ENCODE assay signal across 29 mouse cellular contexts in the genomic region with DNA sequence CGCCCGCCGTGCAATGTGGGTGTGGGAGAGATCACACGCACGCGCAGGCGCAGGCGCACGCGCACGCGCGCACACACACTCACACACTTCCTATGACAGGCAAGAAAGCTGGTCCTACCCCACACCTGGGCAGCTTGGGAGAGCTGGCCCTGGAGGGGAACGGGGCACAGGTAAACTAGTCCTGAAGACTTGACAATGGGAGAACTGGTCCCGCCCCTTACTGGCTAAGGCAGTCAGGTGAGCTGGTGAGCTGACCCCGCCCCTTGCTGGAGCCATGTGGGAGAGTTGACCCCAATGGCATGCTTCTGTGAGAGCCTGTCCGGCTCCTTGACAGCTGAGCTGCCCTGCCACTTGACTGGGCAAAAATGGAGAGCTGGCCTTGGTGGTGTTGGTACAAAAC.
A peak's percentile ranks its signal among the peaks of the same experiment; 100 is the strongest.
DNase-seq lines count a peak whose midpoint lies in the region; ATAC-seq and TF ChIP-seq lines count a peak whose summit lies in the region.
"Had no signal": no experiment of that assay in that cellular context is flagged by ENCODE, and none has a peak within 500 bp of the region (broad histone marks: within the 10 kb centered on the region; RNA-seq: fewer than 3 reads in every experiment).

No protein-coding gene starts in this region.

- no peak for DNase-seq in lung, postnatal 0 days (ENCODE audit: low spot score)
- DNase-seq in lung, postnatal 14 days: no peak
- no peak for DNase-seq in testis, postnatal 14 days (ENCODE audit: low spot score)
- no peak for DNase-seq in stomach, postnatal 0 days (ENCODE audit: low spot score)
- DNase-seq in urinary bladder, postnatal 14 days (ENCODE audit: low spot score): no peak
- DNase-seq: adrenal gland, postnatal 10 days; cerebellum, adult 8-10 months; cerebellum, postnatal 25 days; forebrain, postnatal 0 days; heart, adult 2 months; kidney, adult 18-20 months; liver, postnatal 0 days; right cerebral cortex, adult 18-20 months; spleen, adult 18-20 months; thymus, postnatal 14 days had no signal

- peaks cover 6% of the 10 kb centered on the region for H3K4me1 ChIP-seq in heart, embryonic 12.5 days (replicated peaks)
- peaks cover 2% of the 10 kb centered on the region for H3K4me1 ChIP-seq in heart, embryonic 11.5 days (ENCODE audit: control insufficient read depth, insufficient read depth, low read length)
- H3K4me1 ChIP-seq in lung, postnatal 0 days (ENCODE audit: insufficient read depth, low read depth, low read length): no peaks in the 10 kb centered on the region
- H3K4me1 ChIP-seq in testis, adult 2 months (ENCODE audit: control insufficient read depth, insufficient read depth, low read length): peaks cover 6% of the 10 kb centered on the region
- no peaks in the 10 kb centered on the region for H3K4me1 ChIP-seq in stomach, postnatal 0 days (replicated peaks; ENCODE audit: control insufficient read depth, insufficient read depth)
- H3K4me1 ChIP-seq: forebrain, embryonic 12.5 days; heart, embryonic 15.5 days; neural tube, embryonic 12.5 days had no signal

- H3K27ac ChIP-seq in heart, embryonic 12.5 days (ENCODE audit: poor library complexity, severe bottlenecking): no peak overlapping the region
- H3K27ac ChIP-seq in heart, embryonic 11.5 days (ENCODE audit: low read depth, low read length): no peak overlapping the region
- H3K27ac ChIP-seq in lung, postnatal 0 days (ENCODE audit: low read length): no peak overlapping the region
- H3K27ac ChIP-seq in testis, adult 2 months (ENCODE audit: control insufficient read depth, insufficient read depth, low read depth, low read length): no peak overlapping the region
- no peak overlapping the region for H3K27ac ChIP-seq in stomach, postnatal 0 days (replicated peaks)
- H3K27ac ChIP-seq: embryonic facial prominence, embryonic 10.5 days; embryonic facial prominence, embryonic 15.5 days; forebrain, embryonic 12.5 days; heart, adult 2 months; heart, embryonic 15.5 days; hindbrain, embryonic 13.5 days; kidney, postnatal 0 days; left cerebral cortex, adult 2 months; liver, embryonic 12.5 days; neural tube, embryonic 12.5 days had no signal

- H3K27me3 ChIP-seq in heart, embryonic 12.5 days (replicated peaks): no peaks in the 10 kb centered on the region
- H3K27me3 ChIP-seq in heart, embryonic 11.5 days (ENCODE audit: control insufficient read depth, insufficient read depth, low read length): no peaks in the 10 kb centered on the region
- H3K27me3 ChIP-seq in lung, postnatal 0 days (replicated peaks; ENCODE audit: insufficient read depth, low read length): no peaks in the 10 kb centered on the region
- no peaks in the 10 kb centered on the region for H3K27me3 ChIP-seq in testis, adult 2 months (ENCODE audit: control insufficient read depth, insufficient read depth, low read length)
- no peaks in the 10 kb centered on the region for H3K27me3 ChIP-seq in stomach, postnatal 0 days (ENCODE audit: control insufficient read depth, insufficient read depth, low read length)
- H3K27me3 ChIP-seq: CH12.LX; embryonic facial prominence, embryonic 15.5 days; forebrain, embryonic 12.5 days; heart, embryonic 15.5 days; hindbrain, embryonic 13.5 days; liver, embryonic 12.5 days; neural tube, embryonic 12.5 days had no signal

- no peak overlapping the region for H3K4me3 ChIP-seq in heart, embryonic 12.5 days
- H3K4me3 ChIP-seq in heart, embryonic 11.5 days (ENCODE audit: low read depth, low read length): no peak overlapping the region
- H3K4me3 ChIP-seq in lung, postnatal 0 days (ENCODE audit: low read depth, low read length): no peak overlapping the region
- H3K4me3 ChIP-seq in testis, adult 2 months (ENCODE audit: control insufficient read depth, low read depth, low read length): peak overlapping the region; percentile 32
- H3K4me3 ChIP-seq in stomach, postnatal 0 days (ENCODE audit: low read depth, low read length): no peak overlapping the region
- H3K4me3 ChIP-seq: embryonic facial prominence, embryonic 10.5 days; embryonic facial prominence, embryonic 15.5 days; forebrain, embryonic 12.5 days; heart, adult 2 months; heart, embryonic 15.5 days; hindbrain, embryonic 13.5 days; left cerebral cortex, adult 2 months; liver, embryonic 12.5 days; myocyte; neural tube, embryonic 12.5 days had no signal

- TF ChIP-seq POLR2A in testis, adult 2 months (IDR thresholded peaks at IDR 0.05; ENCODE audit: control insufficient read depth, low read depth, low read length): no peak

- TF ChIP-seq CTCF in lung, postnatal 0 days (IDR thresholded peaks at IDR 0.05): no peak
- no peak for TF ChIP-seq CTCF in testis, adult 2 months (IDR thresholded peaks at IDR 0.05; ENCODE audit: control insufficient read depth, insufficient read depth, insufficient replicate concordance, low read depth, low read length)
- TF ChIP-seq CTCF in stomach, postnatal 0 days (IDR thresholded peaks at IDR 0.05; ENCODE audit: low read depth): no peak

- H3K36me3 ChIP-seq in heart, embryonic 12.5 days: no peaks in the 10 kb centered on the region
- no peaks in the 10 kb centered on the region for H3K36me3 ChIP-seq in heart, embryonic 11.5 days (ENCODE audit: control insufficient read depth, insufficient read depth, low read length)
- no peaks in the 10 kb centered on the region for H3K36me3 ChIP-seq in lung, postnatal 0 days (ENCODE audit: insufficient read depth, low read length)
- H3K36me3 ChIP-seq in testis, adult 2 months (ENCODE audit: control insufficient read depth, insufficient read depth, low read length): no peaks in the 10 kb centered on the region
- H3K36me3 ChIP-seq in stomach, postnatal 0 days (ENCODE audit: control insufficient read depth, insufficient read depth, low read length): no peaks in the 10 kb centered on the region
- H3K36me3 ChIP-seq: embryonic facial prominence, embryonic 10.5 days; embryonic facial prominence, embryonic 15.5 days; forebrain, embryonic 12.5 days; heart, embryonic 15.5 days; hindbrain, embryonic 13.5 days; liver, embryonic 12.5 days; neural tube, embryonic 12.5 days had no signal

- no peaks in the 10 kb centered on the region for H3K9me3 ChIP-seq in heart, embryonic 12.5 days (replicated peaks)
- H3K9me3 ChIP-seq in heart, embryonic 11.5 days (replicated peaks; ENCODE audit: control insufficient read depth, low read length): no peaks in the 10 kb centered on the region
- H3K9me3 ChIP-seq in lung, postnatal 0 days (ENCODE audit: low read length): no peaks in the 10 kb centered on the region
- no peaks in the 10 kb centered on the region for H3K9me3 ChIP-seq in stomach, postnatal 0 days (ENCODE audit: control insufficient read depth, low read length)
- H3K9me3 ChIP-seq: embryonic facial prominence, embryonic 10.5 days; embryonic facial prominence, embryonic 15.5 days; forebrain, embryonic 12.5 days; heart, embryonic 15.5 days; hindbrain, embryonic 13.5 days; liver, embryonic 12.5 days; neural tube, embryonic 12.5 days had no signal

- 94% methylated on average over 17 of the region's 17 CpGs for WGBS in heart, embryonic 12.5 days
- 95% methylated on average over 17 of the region's 17 CpGs for WGBS in heart, embryonic 11.5 days (ENCODE audit: insufficient replicate concordance)
- WGBS in lung, postnatal 0 days: 91% methylated on average over 11 of the region's 17 CpGs
- WGBS in stomach, postnatal 0 days: 92% methylated on average over 17 of the region's 17 CpGs

- 0 out of 2 replicates have a peak, but pooled peaks have one; percentile 42 for ATAC-seq in heart, embryonic 12.5 days (ENCODE audit: insufficient number of reproducible peaks, low FRiP score)
- no peak for ATAC-seq in heart, embryonic 11.5 days (replicated peaks; ENCODE audit: insufficient number of reproducible peaks, low FRiP score, low TSS enrichment)
- ATAC-seq in lung, postnatal 0 days: 0 out of 2 replicates have a peak, but pooled peaks have one; percentile 1
- ATAC-seq in stomach, postnatal 0 days (ENCODE audit: low FRiP score, low TSS enrichment): peak; percentile 42; the same call in 1 of the 2 replicates
- ATAC-seq: forebrain, postnatal 0 days; liver, embryonic 12.5 days; liver, postnatal 0 days had no signal

- TF ChIP-seq EP300 in lung, postnatal 0 days (IDR thresholded peaks at IDR 0.05): no peak
- no peak for TF ChIP-seq EP300 in stomach, postnatal 0 days (optimal IDR thresholded peaks at IDR 0.05)

- H3K4me2 ChIP-seq in heart, embryonic 12.5 days: no peak overlapping the region
- no peak overlapping the region for H3K4me2 ChIP-seq in heart, embryonic 11.5 days
- no peak overlapping the region for H3K4me2 ChIP-seq in lung, postnatal 0 days (replicated peaks; ENCODE audit: low read depth, low read length)
- no peak overlapping the region for H3K4me2 ChIP-seq in stomach, postnatal 0 days (replicated peaks; ENCODE audit: low read depth)
- H3K4me2 ChIP-seq: embryonic facial prominence, embryonic 15.5 days; forebrain, embryonic 12.5 days; heart, embryonic 15.5 days; hindbrain, embryonic 13.5 days; liver, embryonic 12.5 days; neural tube, embryonic 12.5 days had no signal

- H3K9ac ChIP-seq in heart, embryonic 12.5 days: no peak overlapping the region
- H3K9ac ChIP-seq in heart, embryonic 11.5 days (ENCODE audit: low read depth, low read length): no peak overlapping the region
- no peak overlapping the region for H3K9ac ChIP-seq in lung, postnatal 0 days (replicated peaks; ENCODE audit: low read depth)
- no peak overlapping the region for H3K9ac ChIP-seq in stomach, postnatal 0 days (ENCODE audit: low read length)
- H3K9ac ChIP-seq: embryonic facial prominence, embryonic 15.5 days; forebrain, embryonic 12.5 days; forebrain, postnatal 0 days; heart, embryonic 15.5 days; hindbrain, embryonic 13.5 days; liver, embryonic 12.5 days; liver, postnatal 0 days; neural tube, embryonic 12.5 days had no signal
